Mouse (Mus musculus) hindbrain, embryonic 13.5 days (tissue): Measurements from ENCODE around the gene Arl3. TPM values are rescaled to one million over a fixed set of nuclear protein-coding genes. Genes with fewer than 3 reads are reported as not detected.
A peak's percentile ranks its signal among the peaks of the same experiment; 100 is the strongest.

Source experiments
- ATAC-seq: fragments of 200-750 bp; cut with Nextera tagmentation; 2 replicates; pipeline ENCODE4 v1.8.0; 2017; ENCODE audit warnings: moderate TSS enrichment; ENCODE audit not compliant: low FRiP score
- H3K27ac ChIP-seq: fragments of 300-500 bp; sonication (generic); 2 replicates; pipeline ENCODE4 v1.5.1; 2015; ENCODE audit warnings: inconsistent platforms, mild to moderate bottlenecking, moderate library complexity
- H3K27me3 ChIP-seq: fragments of 300-500 bp; sonication (generic); 2 replicates; pipeline ENCODE4 v1.6.1; 2015; ENCODE audit warnings: mild to moderate bottlenecking, inconsistent platforms
- H3K36me3 ChIP-seq: fragments of 300-500 bp; sonication (generic); 2 replicates; pipeline ENCODE4 v1.6.1; 2015; ENCODE audit warnings: mild to moderate bottlenecking, inconsistent platforms
- H3K4me1 ChIP-seq: fragments of 300-500 bp; sonication (generic); replicated peaks from 2 replicates; pipeline ENCODE4 v1.6.1; 2015; ENCODE audit warnings: inconsistent platforms
- H3K4me2 ChIP-seq: fragments of 300-500 bp; sonication (generic); 2 replicates; pipeline ENCODE4 v1.6.1; 2015; ENCODE audit warnings: inconsistent platforms, mild to moderate bottlenecking, moderate library complexity
- H3K4me3 ChIP-seq: fragments of 300-500 bp; sonication (generic); 2 replicates; pipeline ENCODE4 v1.5.1; 2015; ENCODE audit warnings: mild to moderate bottlenecking, inconsistent platforms
- H3K9ac ChIP-seq: fragments of 300-500 bp; sonication (generic); 2 replicates; pipeline ENCODE4 v1.6.1; 2015; ENCODE audit warnings: mild to moderate bottlenecking, inconsistent platforms
- H3K9me3 ChIP-seq: fragments of 300-500 bp; sonication (generic); 2 replicates; pipeline ENCODE4 v1.6.1; 2016; ENCODE audit warnings: inconsistent platforms
- WGBS: fragments of 180-500 bp; shearing (Covaris S2); methylation state at CpG from one replicate; pipeline ENCODE4 v1.1.7; 2015; 5-methylcytosine and 5-hydroxymethylcytosine counted together
- polyA plus RNA-seq: library from polyadenylated mRNA; unstranded; fragments of >200 nt; fragmentation: Nextera tagmentation; extraction: Ambion mirVana; gene quantifications from 2 replicates; pipeline ENCODE4 v1.2.1, GENCODE M21; 2015

Arl3 gene
- polyA plus RNA-seq, 1 experiment from 2014 or later, result 212 TPM

- no peaks in the 10 kb centered on the region; the same call in 1 of the 2 replicates for H3K36me3 ChIP-seq
- H3K9me3 ChIP-seq, result no peaks in the 10 kb centered on the region
- peak overlapping the region; percentile 71 for H3K9ac ChIP-seq
- peaks cover 99% of the 10 kb centered on the region for H3K4me1 ChIP-seq
- H3K27me3 ChIP-seq, result no peaks in the 10 kb centered on the region
- WGBS, result 3% methylated on average over 13 of the region's 13 CpGs
- peak overlapping the region; percentile 93 for H3K27ac ChIP-seq
- ATAC-seq, result no peak
- peak overlapping the region; percentile 62 for H3K4me2 ChIP-seq
- H3K4me3 ChIP-seq, result no peak overlapping the region
These were observed 43.2 kb downstream of the Arl3 start for GRCm38 (mm10) chr19:46529601-46530448.

- H3K36me3 ChIP-seq, result no peaks in the 10 kb centered on the region
- 1% methylated on average over 20 of the region's 20 CpGs for WGBS
- peaks cover 100% of the 10 kb centered on the region for H3K4me1 ChIP-seq
- ATAC-seq, result peak; percentile 68
- H3K27me3 ChIP-seq, result no peaks in the 10 kb centered on the region
- peak overlapping the region; percentile 93 for H3K27ac ChIP-seq
- H3K4me3 ChIP-seq, result peak overlapping the region; percentile 27
- H3K4me2 ChIP-seq, result peak overlapping the region; percentile 62
- H3K9ac ChIP-seq, result peak overlapping the region; percentile 71
- no peaks in the 10 kb centered on the region for H3K9me3 ChIP-seq
These were observed 44.3 kb downstream of the Arl3 start for GRCm38 (mm10) chr19:46528529-46529213.

- 5% methylated on average over 17 of the region's 17 CpGs for WGBS
- H3K27me3 ChIP-seq, result no peaks in the 10 kb centered on the region
- ATAC-seq, result no peak
- H3K4me2 ChIP-seq, result peak overlapping the region; percentile 62
- peak overlapping the region; percentile 93 for H3K27ac ChIP-seq
- H3K9ac ChIP-seq, result peak overlapping the region; percentile 71
- H3K4me3 ChIP-seq, result peak overlapping the region; percentile 27
- H3K9me3 ChIP-seq, result no peaks in the 10 kb centered on the region
- H3K4me1 ChIP-seq, result peaks cover 100% of the 10 kb centered on the region
- H3K36me3 ChIP-seq, result no peaks in the 10 kb centered on the region
These were observed 45.1 kb downstream of the Arl3 start for GRCm38 (mm10) chr19:46527632-46528528.

- Histone ChIP-seq H3K27me3 (no peaks in the 10 kb centered on the region), H3K4me2 (no peak overlapping the region), H3K4me3 (no peak overlapping the region), H3K36me3 (no peaks in the 10 kb centered on the region), H3K4me1 (peaks cover 86% of the 10 kb centered on the region), H3K9me3 (no peaks in the 10 kb centered on the region), H3K27ac (peak overlapping the region; percentile 36), H3K9ac (peak overlapping the region; percentile 61)
- 33% methylated on average over 10 of the region's 10 CpGs for WGBS
- ATAC-seq, result no peak
These were observed 47.0 kb downstream of the Arl3 start for GRCm38 (mm10) chr19:46525691-46526631.

- peak overlapping the region; percentile 67 for H3K9ac ChIP-seq
- peaks cover 74% of the 10 kb centered on the region for H3K4me1 ChIP-seq
- peak overlapping the region; percentile 88 for H3K27ac ChIP-seq
- no peak overlapping the region for H3K4me3 ChIP-seq
- H3K4me2 ChIP-seq, result peak overlapping the region; percentile 52
- H3K36me3 ChIP-seq, result no peaks in the 10 kb centered on the region
- no peaks in the 10 kb centered on the region for H3K9me3 ChIP-seq
- 27% methylated on average over 14 of the region's 14 CpGs for WGBS
- H3K27me3 ChIP-seq, result no peaks in the 10 kb centered on the region
- ATAC-seq, result no peak
These were observed 48.2 kb downstream of the Arl3 start for GRCm38 (mm10) chr19:46524601-46525321.

- 7% methylated on average over 6 of the region's 6 CpGs for WGBS
- H3K4me1 ChIP-seq, result peaks cover 71% of the 10 kb centered on the region
These were observed 48.9 kb downstream of the Arl3 start for GRCm38 (mm10) chr19:46524152-46524544.

GRCm38 (mm10) chr19:46523480-46524151 lies 49.4 kb downstream of the Arl3 start:
- Histone ChIP-seq H3K4me2 (peak overlapping the region; percentile 52), H3K9me3 (no peaks in the 10 kb centered on the region), H3K9ac (peak overlapping the region; percentile 67), H3K36me3 (no peaks in the 10 kb centered on the region), H3K4me3 (peak overlapping the region; percentile 26), H3K4me1 (peaks cover 71% of the 10 kb centered on the region), H3K27me3 (no peaks in the 10 kb centered on the region), H3K27ac (peak overlapping the region; percentile 88)
- ATAC-seq, result peak; percentile 88
- WGBS, result 6% methylated on average over 20 of the region's 20 CpGs

More at GRCm38 (mm10) chr19:46524152-46524544, 48.9 kb downstream of the Arl3 start:
- no peaks in the 10 kb centered on the region for H3K36me3 ChIP-seq
- H3K27me3 ChIP-seq, result no peaks in the 10 kb centered on the region
- H3K4me2 ChIP-seq, result peak overlapping the region; percentile 52
- peak overlapping the region; percentile 88 for H3K27ac ChIP-seq
- ATAC-seq, result 0 out of 2 replicates have a peak, but pooled peaks have one; percentile 9
- no peaks in the 10 kb centered on the region for H3K9me3 ChIP-seq
- H3K4me3 ChIP-seq, result peak overlapping the region; percentile 26
- peak overlapping the region; percentile 67 for H3K9ac ChIP-seq

GRCm38 (mm10) chr19:46523131-46523479 lies 49.9 kb downstream of the Arl3 start:
- Histone ChIP-seq H3K4me3 (no peak overlapping the region; the same call in 1 of the 2 replicates), H3K9me3 (no peaks in the 10 kb centered on the region), H3K9ac (peak overlapping the region; percentile 67; the same call in 1 of the 2 replicates), H3K27me3 (no peaks in the 10 kb centered on the region), H3K36me3 (no peaks in the 10 kb centered on the region), H3K4me1 (peaks cover 71% of the 10 kb centered on the region), H3K27ac (peak overlapping the region; percentile 88), H3K4me2 (peak overlapping the region; percentile 52)
- no peak for ATAC-seq

- no peaks in the 10 kb centered on the region for H3K27me3 ChIP-seq
- no peaks in the 10 kb centered on the region for H3K36me3 ChIP-seq
- H3K4me3 ChIP-seq, result no peak overlapping the region
- ATAC-seq, result no peak
- H3K9ac ChIP-seq, result no peak overlapping the region
- WGBS, result 40% methylated on average over 15 of the region's 15 CpGs
- H3K4me1 ChIP-seq, result peaks cover 71% of the 10 kb centered on the region
- peak overlapping the region; percentile 8; the same call in 1 of the 2 replicates for H3K27ac ChIP-seq
- no peak overlapping the region for H3K4me2 ChIP-seq
- no peaks in the 10 kb centered on the region for H3K9me3 ChIP-seq
These were observed 50.5 kb downstream of the Arl3 start for GRCm38 (mm10) chr19:46522433-46523044.

- Histone ChIP-seq H3K27ac (no peak overlapping the region), H3K4me2 (no peak overlapping the region), H3K9me3 (no peaks in the 10 kb centered on the region), H3K9ac (no peak overlapping the region), H3K27me3 (no peaks in the 10 kb centered on the region), H3K4me1 (peaks cover 67% of the 10 kb centered on the region), H3K36me3 (peaks cover 5% of the 10 kb centered on the region), H3K4me3 (no peak overlapping the region)
- ATAC-seq, result no peak
These were observed 51.3 kb downstream of the Arl3 start for GRCm38 (mm10) chr19:46521698-46522097.
